Mouse (Mus musculus): ENCODE data around the gene Zfp800.

DNA sequence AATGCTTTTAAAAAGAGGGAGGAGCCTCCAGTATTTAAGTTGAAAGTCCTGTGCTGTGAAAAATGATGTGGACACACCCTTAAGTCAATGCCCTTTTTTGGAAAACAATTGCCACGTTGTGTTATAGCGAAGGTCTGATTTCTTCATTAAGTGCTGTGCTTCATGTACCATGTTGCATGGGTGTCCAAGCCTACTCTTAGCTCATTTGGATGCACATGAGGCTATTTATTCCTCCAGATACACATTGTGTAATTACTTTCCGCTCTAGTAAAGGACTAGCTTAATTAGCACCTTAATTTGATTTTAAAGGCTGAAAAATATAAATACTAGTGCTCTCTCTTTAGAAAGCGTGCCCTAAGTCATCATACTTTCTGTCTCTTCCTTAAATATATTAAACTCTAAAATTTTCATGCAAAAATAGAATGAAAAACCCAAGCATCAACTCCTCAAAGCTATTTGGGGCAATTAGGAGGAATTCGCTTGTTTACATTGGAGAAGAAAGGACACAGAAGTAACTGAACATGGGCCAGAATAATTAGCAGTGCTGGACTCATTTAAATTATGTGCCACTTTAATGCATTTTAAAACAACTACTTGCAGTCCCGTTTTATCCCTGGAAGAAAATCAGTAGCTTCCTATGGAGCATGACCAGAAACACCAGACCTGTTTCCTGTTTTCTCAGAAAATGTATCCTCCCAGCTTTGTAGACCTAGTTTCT, 27.7 kb downstream of the Zfp800 start:
- TF ChIP-seq ZC3H11A (IDR thresholded peaks at IDR 0.05; ENCODE audit: low read depth, low read length) (no peak), POLR2AphosphoS5 (IDR thresholded peaks at IDR 0.05; ENCODE audit: borderline replicate concordance, low read depth, low read length) (no peak), ZNF384 (IDR thresholded peaks at IDR 0.05; ENCODE audit: low read depth, low read length) (no peak), CTCF (IDR thresholded peaks at IDR 0.05 in 2 of 3, conservative IDR thresholded peaks at IDR 0.05 in 1 of 3; ENCODE audit: control insufficient read depth in 1 of 3, insufficient read depth in 1 of 3, low read depth in 2 of 3, low read length in 3 of 3, poor library complexity in 1 of 3, severe bottlenecking in 1 of 3) (no peak), MAFK (IDR thresholded peaks at IDR 0.05; ENCODE audit: borderline replicate concordance, low read depth, low read length) (no peak), POLR2A (IDR thresholded peaks at IDR 0.05; ENCODE audit: control insufficient read depth in 1 of 2, insufficient read depth in 1 of 2, low read depth in 1 of 2, low read length in 2 of 2, poor library complexity in 1 of 2) (no peak)

Measured in MEL (cell line).